Mouse (Mus musculus) hindbrain, embryonic 11.5 days (tissue): Measurements from ENCODE around the gene Plppr2. TPM values are rescaled to one million over a fixed set of nuclear protein-coding genes. Genes with fewer than 3 reads are reported as not detected.
A peak's percentile ranks its signal among the peaks of the same experiment; 100 is the strongest.

Experiments used
- ATAC-seq: fragments of 200-750 bp; cut with Nextera tagmentation; 2 replicates; pipeline ENCODE4 v1.8.0; 2017; ENCODE audit warnings: mild to moderate bottlenecking, moderate TSS enrichment, moderate library complexity; ENCODE audit not compliant: low FRiP score
- DNase-seq: peaks from one replicate; pipeline ENCODE4 v3.0.0-alpha.2; 2015; ENCODE audit warnings: low spot score
- H3K27ac ChIP-seq: fragments of 300-500 bp; sonication (generic); 2 replicates; pipeline ENCODE4 v1.5.1; 2014; ENCODE audit warnings: mild to moderate bottlenecking, low read depth, low read length
- H3K27me3 ChIP-seq: fragments of 300-500 bp; sonication (generic); 2 replicates; pipeline ENCODE4 v1.6.1; 2014; ENCODE audit warnings: mild to moderate bottlenecking, low read length, moderate library complexity, mixed read lengths; ENCODE audit not compliant: control insufficient read depth, insufficient read depth
- H3K36me3 ChIP-seq: fragments of 300-500 bp; sonication (generic); 2 replicates; pipeline ENCODE4 v1.6.1; 2014; ENCODE audit warnings: mild to moderate bottlenecking, low read length, moderate library complexity, mixed read lengths; ENCODE audit not compliant: control insufficient read depth, insufficient read depth
- H3K4me1 ChIP-seq: fragments of 300-500 bp; sonication (generic); replicated peaks from 2 replicates; pipeline ENCODE4 v1.6.1; 2014; ENCODE audit warnings: low read length, mixed read lengths; ENCODE audit not compliant: control insufficient read depth, insufficient read depth
- H3K4me2 ChIP-seq: fragments of 300-500 bp; sonication (generic); replicated peaks from 2 replicates; pipeline ENCODE4 v1.6.1; 2014; ENCODE audit warnings: mild to moderate bottlenecking, low read depth, low read length
- H3K4me3 ChIP-seq: fragments of 300-500 bp; sonication (generic); 2 replicates; pipeline ENCODE4 v1.5.1; 2014; ENCODE audit warnings: low read depth, low read length
- H3K9ac ChIP-seq: fragments of 300-500 bp; sonication (generic); 2 replicates; pipeline ENCODE4 v1.6.1; 2014; ENCODE audit warnings: low read depth, low read length
- H3K9me3 ChIP-seq: fragments of 300-500 bp; sonication (generic); 2 replicates; pipeline ENCODE4 v1.6.1; 2016; ENCODE audit warnings: low read length; ENCODE audit not compliant: control insufficient read depth
- WGBS: fragments of 180-500 bp; shearing (Covaris S2); extraction: QIAGEN DNeasy Blood & Tissue Kit; methylation state at CpG from one replicate; pipeline ENCODE4 v1.1.7; 2014; 5-methylcytosine and 5-hydroxymethylcytosine counted together
- polyA plus RNA-seq: library from polyadenylated mRNA; unstranded; fragments of >200 nt; fragmentation: Nextera tagmentation; extraction: Ambion mirVana; gene quantifications from 2 replicates; pipeline ENCODE4 v1.2.1, GENCODE M21; 2014

The Plppr2 gene
- polyA plus RNA-seq = 21.0 and 22.3 TPM in 2 replicates

- DNase-seq = peak; percentile 97
- 3% methylated on average over 41 of the region's 43 CpGs for WGBS
- peak; percentile 95 for ATAC-seq
- Histone ChIP-seq H3K9ac (peak within 1 kb of the TSS; percentile 75), H3K4me3 (peak within 1 kb of the TSS; percentile 67), H3K9me3 (no peaks in the 10 kb centered on the region), H3K4me1 (no peaks in the 10 kb centered on the region), H3K27ac (peak within 1 kb of the TSS; percentile 62; the same call in 1 of the 2 replicates), H3K4me2 (peak within 1 kb of the TSS; percentile 71), H3K27me3 (no peaks in the 10 kb centered on the region), H3K36me3 (no peaks in the 10 kb centered on the region)
These were observed at the start of gene Plppr2 for GRCm38 (mm10) chr9:21936692-21937570. TSS of gene Plppr2 (plus strand) at chr9:21937033.

- H3K9ac ChIP-seq = no peak overlapping the region
- ATAC-seq (no peak), DNase-seq (no peak)
- no peaks in the 10 kb centered on the region for H3K9me3 ChIP-seq
- H3K4me3 ChIP-seq = no peak overlapping the region
- no peaks in the 10 kb centered on the region for H3K4me1 ChIP-seq
- H3K4me2 ChIP-seq = no peak overlapping the region
- WGBS = 62% methylated on average over 3 of the region's 3 CpGs
- no peaks in the 10 kb centered on the region for H3K36me3 ChIP-seq
- no peak overlapping the region for H3K27ac ChIP-seq
- H3K27me3 ChIP-seq = no peaks in the 10 kb centered on the region; the same call in 1 of the 2 replicates
These were observed 47.6 kb upstream of the Plppr2 start for GRCm38 (mm10) chr9:21889229-21889628.

GRCm38 (mm10) chr9:21901223-21901820, 35.5 kb upstream of the Plppr2 start:
- DNase-seq (peak; percentile 78), ATAC-seq (peak; percentile 87)
- Histone ChIP-seq H3K27ac (no peak overlapping the region), H3K36me3 (no peaks in the 10 kb centered on the region), H3K4me2 (peak overlapping the region; percentile 39), H3K4me3 (peak overlapping the region; percentile 30), H3K9me3 (no peaks in the 10 kb centered on the region), H3K9ac (peak overlapping the region; percentile 20; the same call in 1 of the 2 replicates), H3K27me3 (no peaks in the 10 kb centered on the region; the same call in 1 of the 2 replicates), H3K4me1 (no peaks in the 10 kb centered on the region)
- WGBS = 17% methylated on average over 10 of the region's 10 CpGs

- Histone ChIP-seq H3K9ac (no peak overlapping the region), H3K27me3 (no peaks in the 10 kb centered on the region; the same call in 1 of the 2 replicates), H3K27ac (no peak overlapping the region), H3K36me3 (no peaks in the 10 kb centered on the region), H3K9me3 (no peaks in the 10 kb centered on the region), H3K4me2 (no peak overlapping the region), H3K4me3 (no peak overlapping the region), H3K4me1 (no peaks in the 10 kb centered on the region)
- DNase-seq = no peak
- 95% methylated on average over 4 of the region's 4 CpGs for WGBS
- ATAC-seq = no peak
These were observed 32.8 kb upstream of the Plppr2 start for GRCm38 (mm10) chr9:21904031-21904430.

- DNase-seq (no peak), ATAC-seq (no peak)
- Histone ChIP-seq H3K27me3 (no peaks in the 10 kb centered on the region), H3K9ac (no peak overlapping the region), H3K4me3 (no peak overlapping the region), H3K9me3 (no peaks in the 10 kb centered on the region), H3K36me3 (no peaks in the 10 kb centered on the region), H3K27ac (no peak overlapping the region), H3K4me1 (no peaks in the 10 kb centered on the region), H3K4me2 (no peak overlapping the region)
- WGBS = 71% methylated on average over 11 of the region's 11 CpGs
These were observed 28.6 kb upstream of the Plppr2 start for GRCm38 (mm10) chr9:21908216-21908615.

- H3K9ac ChIP-seq = no peak overlapping the region
- H3K4me2 ChIP-seq = no peak overlapping the region
- DNase-seq = no peak
- WGBS = 76% methylated on average over 10 of the region's 10 CpGs
- no peak for ATAC-seq
- H3K4me3 ChIP-seq = no peak overlapping the region
- no peaks in the 10 kb centered on the region for H3K27me3 ChIP-seq
- no peaks in the 10 kb centered on the region for H3K4me1 ChIP-seq
- no peaks in the 10 kb centered on the region for H3K9me3 ChIP-seq
- H3K36me3 ChIP-seq = no peaks in the 10 kb centered on the region
- H3K27ac ChIP-seq = no peak overlapping the region
These were observed 27.2 kb upstream of the Plppr2 start for GRCm38 (mm10) chr9:21909474-21910223.

GRCm38 (mm10) chr9:21916851-21917492, 19.9 kb upstream of the Plppr2 start:
- H3K27me3 ChIP-seq = peaks cover 5% of the 10 kb centered on the region; the same call in 1 of the 2 replicates
- H3K36me3 ChIP-seq = no peaks in the 10 kb centered on the region
- ATAC-seq = no peak
- H3K4me1 ChIP-seq = peaks cover 2% of the 10 kb centered on the region; the same call in 1 of the 2 replicates
- H3K9me3 ChIP-seq = no peaks in the 10 kb centered on the region
- H3K9ac ChIP-seq = peak overlapping the region; percentile 69
- no peak overlapping the region for H3K27ac ChIP-seq
- WGBS = 61% methylated on average over 3 of the region's 3 CpGs
- H3K4me2 ChIP-seq = peak overlapping the region; percentile 96
- H3K4me3 ChIP-seq = peak overlapping the region; percentile 52
- no peak for DNase-seq

GRCm38 (mm10) chr9:21917493-21918034, 19.3 kb upstream of the Plppr2 start:
- WGBS = 2% methylated on average over 34 of the region's 35 CpGs
- Histone ChIP-seq H3K27me3 (peaks cover 5% of the 10 kb centered on the region; the same call in 1 of the 2 replicates), H3K36me3 (no peaks in the 10 kb centered on the region), H3K9me3 (no peaks in the 10 kb centered on the region), H3K4me3 (peak overlapping the region; percentile 52), H3K4me2 (peak overlapping the region; percentile 96), H3K9ac (peak overlapping the region; percentile 69), H3K27ac (0 out of 2 replicates have a peak overlapping the region, but pooled peaks have one; percentile 53), H3K4me1 (peaks cover 2% of the 10 kb centered on the region; the same call in 1 of the 2 replicates)
- ATAC-seq (peak; percentile 83; the same call in 1 of the 2 replicates), DNase-seq (no peak)
